11 mouse cellular contexts compared by ENCODE assay signal in the genomic region with DNA sequence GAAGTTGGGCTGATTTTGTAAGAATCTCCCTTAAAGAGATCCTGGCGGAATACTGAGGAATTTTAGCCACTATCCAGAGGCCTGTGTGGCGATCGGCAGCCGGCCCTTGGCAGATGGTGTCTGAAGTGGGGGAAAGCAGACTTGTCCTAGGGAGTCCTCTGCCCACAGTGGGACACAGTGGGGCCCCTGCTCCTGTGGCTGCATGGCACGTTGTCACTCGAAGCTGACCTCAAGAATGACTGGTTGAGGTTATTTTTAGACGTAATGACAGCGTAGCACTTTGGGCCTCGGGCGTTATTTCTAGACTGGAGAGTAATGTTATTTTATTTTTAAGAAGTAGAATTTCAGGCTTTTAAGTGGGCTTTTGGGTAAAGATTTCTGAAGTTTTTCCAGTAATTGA.
A peak's percentile ranks its signal among the peaks of the same experiment; 100 is the strongest.
DNase-seq lines count a peak whose midpoint lies in the region; ATAC-seq and TF ChIP-seq lines count a peak whose summit lies in the region.
"Had no signal": no experiment of that assay in that cellular context is flagged by ENCODE, and none has a peak within 500 bp of the region (broad histone marks: within the 10 kb centered on the region; RNA-seq: fewer than 3 reads in every experiment).

No protein-coding gene starts in this region.

- H3K36me3 ChIP-seq in kidney, embryonic 15.5 days = no peaks in the 10 kb centered on the region
- H3K36me3 ChIP-seq in kidney, adult 2 months (ENCODE audit: control insufficient read depth, insufficient read depth, low read length) = no peaks in the 10 kb centered on the region
- no peaks in the 10 kb centered on the region for H3K36me3 ChIP-seq in embryonic facial prominence, embryonic 13.5 days
- H3K36me3 ChIP-seq in limb, embryonic 13.5 days = no peaks in the 10 kb centered on the region
- H3K36me3 ChIP-seq: G1E; hindbrain, embryonic 15.5 days had no signal

- peak; percentile 66 for ATAC-seq in cerebellum, adult (ENCODE audit: insufficient number of reproducible peaks, low FRiP score, low TSS enrichment)
- ATAC-seq in kidney, embryonic 15.5 days (replicated peaks; ENCODE audit: low FRiP score) = no peak
- no peak for ATAC-seq in embryonic facial prominence, embryonic 13.5 days (ENCODE audit: insufficient number of reproducible peaks, insufficient read depth, low FRiP score, low TSS enrichment, low read depth)
- ATAC-seq in limb, embryonic 13.5 days (ENCODE audit: low FRiP score, low read depth) = no peak

- peaks cover 24% of the 10 kb centered on the region for H3K4me1 ChIP-seq in kidney, embryonic 15.5 days
- H3K4me1 ChIP-seq in kidney, adult 2 months (ENCODE audit: control insufficient read depth, insufficient read depth, low read length) = peaks cover 18% of the 10 kb centered on the region; the same call in 1 of the 2 replicates
- H3K4me1 ChIP-seq in embryonic facial prominence, embryonic 13.5 days = peaks cover 14% of the 10 kb centered on the region
- peaks cover 24% of the 10 kb centered on the region for H3K4me1 ChIP-seq in limb, embryonic 13.5 days
- H3K4me1 ChIP-seq: hindbrain, embryonic 15.5 days had no signal

- H3K9me3 ChIP-seq in kidney, embryonic 15.5 days (replicated peaks) = no peaks in the 10 kb centered on the region
- no peaks in the 10 kb centered on the region for H3K9me3 ChIP-seq in embryonic facial prominence, embryonic 13.5 days
- no peaks in the 10 kb centered on the region for H3K9me3 ChIP-seq in limb, embryonic 13.5 days
- H3K9me3 ChIP-seq: hindbrain, embryonic 15.5 days had no signal

- H3K27me3 ChIP-seq in kidney, embryonic 15.5 days = no peaks in the 10 kb centered on the region
- H3K27me3 ChIP-seq in kidney, adult 2 months (replicated peaks; ENCODE audit: control insufficient read depth, insufficient read depth, low read length) = no peaks in the 10 kb centered on the region; the same call in 1 of the 2 replicates
- no peaks in the 10 kb centered on the region for H3K27me3 ChIP-seq in embryonic facial prominence, embryonic 13.5 days
- H3K27me3 ChIP-seq in limb, embryonic 13.5 days = no peaks in the 10 kb centered on the region
- H3K27me3 ChIP-seq: hindbrain, embryonic 15.5 days had no signal

- 0 out of 2 replicates have a peak overlapping the region, but pooled peaks have one; percentile 14 for H3K27ac ChIP-seq in kidney, embryonic 15.5 days
- no peak overlapping the region for H3K27ac ChIP-seq in kidney, adult 2 months (ENCODE audit: insufficient read depth, low read depth, low read length)
- no peak overlapping the region; the same call in 1 of the 2 replicates for H3K27ac ChIP-seq in embryonic facial prominence, embryonic 13.5 days
- peak overlapping the region; percentile 34; the same call in 1 of the 2 replicates for H3K27ac ChIP-seq in limb, embryonic 13.5 days
- H3K27ac ChIP-seq: hindbrain, embryonic 15.5 days had no signal

- H3K4me3 ChIP-seq in kidney, embryonic 15.5 days (replicated peaks) = no peak overlapping the region
- no peak overlapping the region for H3K4me3 ChIP-seq in kidney, adult 2 months (ENCODE audit: insufficient read depth, low read depth, low read length)
- no peak overlapping the region for H3K4me3 ChIP-seq in embryonic facial prominence, embryonic 13.5 days
- no peak overlapping the region for H3K4me3 ChIP-seq in limb, embryonic 13.5 days
- H3K4me3 ChIP-seq: hindbrain, embryonic 15.5 days had no signal

- H3K9ac ChIP-seq in kidney, embryonic 15.5 days = no peak overlapping the region
- no peak overlapping the region for H3K9ac ChIP-seq in embryonic facial prominence, embryonic 13.5 days
- no peak overlapping the region for H3K9ac ChIP-seq in limb, embryonic 13.5 days
- H3K9ac ChIP-seq: hindbrain, embryonic 15.5 days had no signal

- WGBS in kidney, embryonic 15.5 days = 74% methylated on average over 10 of the region's 10 CpGs
- WGBS in kidney, adult 2 months = 79% methylated on average over 10 of the region's 10 CpGs
- WGBS in embryonic facial prominence, embryonic 13.5 days = 28% methylated on average over 10 of the region's 10 CpGs
- WGBS in limb, embryonic 13.5 days = 56% methylated on average over 10 of the region's 10 CpGs

- H3K4me2 ChIP-seq in kidney, embryonic 15.5 days = no peak overlapping the region
- H3K4me2 ChIP-seq in embryonic facial prominence, embryonic 13.5 days = peak overlapping the region; percentile 14; the same call in 1 of the 2 replicates
- H3K4me2 ChIP-seq in limb, embryonic 13.5 days (replicated peaks) = peak overlapping the region; percentile 14; the same call in 1 of the 2 replicates
- H3K4me2 ChIP-seq: hindbrain, embryonic 15.5 days had no signal

- TF ChIP-seq CTCF in kidney, adult 2 months (conservative IDR thresholded peaks at IDR 0.05; ENCODE audit: insufficient read depth, insufficient read length, low read depth, low read length) = no peak

- no peak for DNase-seq in cerebellum, adult 11 months
- DNase-seq in kidney, adult 2 months = no peak
- no peak for DNase-seq in thymus, postnatal 10 days (ENCODE audit: low spot score in 2 of 2)
- no peak for DNase-seq in frontal cortex, postnatal 10 days (ENCODE audit: low spot score in 2 of 2)
- DNase-seq: gastrocnemius, postnatal 14 days had no signal

- no peak for TF ChIP-seq POLR2A in kidney, adult 2 months (IDR thresholded peaks at IDR 0.05; ENCODE audit: low read depth, low read length)

Comparison
In these comparisons a context has a peak if more than half of its experiments do, and no peak if none do; other contexts are left out.
1. H3K27ac ChIP-seq: peak in kidney, embryonic 15.5 days (single experiment) and limb, embryonic 13.5 days (single experiment); none in kidney, adult 2 months (single experiment) and embryonic facial prominence, embryonic 13.5 days (single experiment).